Mouse (Mus musculus) duodenum, adult 2 months (tissue): Measurements from ENCODE around the gene Lclat1. TPM values are rescaled to one million over a fixed set of nuclear protein-coding genes. Genes with fewer than 3 reads are reported as not detected.

Source experiments
- polyA plus RNA-seq: library from polyadenylated mRNA; depleted of rRNA; stranded (reverse); fragments of >200 nt; gene quantifications from 2 replicates; pipeline ENCODE4 v1.2.3, GENCODE M21; 2012; ENCODE audit warnings: low replicate concordance; rRNA removed

Gene Lclat1
- 2.7 and 4.6 TPM in 2 replicates for polyA plus RNA-seq

GRCm38 (mm10) chr17:73107158-73108157 lies at the start of gene Lclat1:
Lclat1 (plus strand) TSS chr17:73107985.

Other genes with a start within 250 kb of the Lclat1 start
- gene Lbh, start 189.7 kb upstream of the Lclat1 start, polyA plus RNA-seq = 44.1 and 49.4 TPM in 2 replicates